Mouse (Mus musculus) C2C12 (cell line): Measurements from ENCODE around the gene Sstr3.

ENCODE experiments used
- CTCF ChIP-seq: IDR thresholded peaks from one replicate; pipeline ENCODE4 v1.5.1; 2011; ENCODE audit not compliant: control insufficient read depth, insufficient read depth, insufficient read length
- MAX ChIP-seq: IDR thresholded peaks from one replicate; pipeline ENCODE4 v1.6.1; 2011; ENCODE audit warnings: mild to moderate bottlenecking, control low read depth

DNA sequence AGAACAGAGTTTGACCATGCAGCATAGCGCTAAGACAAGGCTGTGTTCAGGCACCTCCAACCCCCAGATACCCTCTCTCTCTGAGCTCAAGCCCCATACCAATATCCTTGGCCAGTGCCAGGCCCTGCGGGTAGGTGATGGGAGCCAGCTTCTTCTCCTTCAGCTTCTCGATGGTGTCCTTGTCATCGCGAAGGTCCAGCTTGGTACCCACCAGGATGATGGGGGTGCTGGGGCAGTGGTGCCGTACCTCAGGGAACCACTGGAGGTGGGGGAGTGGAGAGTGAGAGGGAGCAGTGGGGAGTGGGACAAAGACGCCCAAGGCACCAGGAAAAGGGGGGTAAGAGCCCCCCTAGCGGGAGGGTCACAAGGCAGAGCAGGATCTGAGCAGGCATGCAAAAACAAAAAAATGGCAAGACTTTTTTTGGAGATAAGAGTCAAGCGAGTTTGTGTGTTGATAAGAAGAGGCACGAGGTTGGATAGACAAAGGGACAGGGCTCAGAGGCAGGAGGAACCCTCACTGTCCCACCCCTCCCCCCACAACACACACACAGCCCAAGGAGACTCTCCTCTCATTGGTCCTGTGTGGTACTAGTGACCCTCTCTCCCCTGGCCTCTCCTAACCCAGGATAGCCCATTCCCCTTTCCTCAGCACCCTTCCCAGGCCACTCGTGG lies 20.4 kb upstream of the Sstr3 start:
- no peak for TF ChIP-seq CTCF
- TF ChIP-seq MAX = no peak
